Mouse (Mus musculus): ENCODE data around the gene Cobl.

Gene Cobl

GRCm38 (mm10) chr11:12227343-12227742 lies 237.4 kb downstream of the Cobl start:
- DNase-seq (ENCODE audit: low read depth, low spot score): no peak

GRCm38 (mm10) chr11:12219594-12220530 lies 244.9 kb downstream of the Cobl start:
- DNase-seq (ENCODE audit: low read depth, low spot score): peak; percentile 5

GRCm38 (mm10) chr11:12216897-12217296 lies 247.9 kb downstream of the Cobl start:
- DNase-seq (ENCODE audit: low read depth, low spot score): no peak

- DNase-seq (ENCODE audit: low read depth, low spot score): no peak
Observed at GRCm38 (mm10) chr11:12215582-12215981, 249.2 kb downstream of the Cobl start.

GRCm38 (mm10) chr11:12208574-12208973 lies 256.2 kb downstream of the Cobl start:
- no peak for DNase-seq (ENCODE audit: low read depth, low spot score)

- peak; percentile 3 for DNase-seq (ENCODE audit: low read depth, low spot score)
Observed at GRCm38 (mm10) chr11:12205201-12206161, 259.3 kb downstream of the Cobl start.

- peak; percentile 55 for DNase-seq (ENCODE audit: low read depth, low spot score)
Observed at GRCm38 (mm10) chr11:12199441-12199840, 265.3 kb downstream of the Cobl start.

GRCm38 (mm10) chr11:12198700-12199349 lies 265.9 kb downstream of the Cobl start:
- DNase-seq (ENCODE audit: low read depth, low spot score): peak; percentile 51

GRCm38 (mm10) chr11:12198017-12198416 lies 266.7 kb downstream of the Cobl start:
- no peak for DNase-seq (ENCODE audit: low read depth, low spot score)

GRCm38 (mm10) chr11:12197542-12197941 lies 267.2 kb downstream of the Cobl start:
- no peak for DNase-seq (ENCODE audit: low read depth, low spot score)

- DNase-seq (ENCODE audit: low read depth, low spot score): no peak
Observed at GRCm38 (mm10) chr11:12195390-12195789, 269.4 kb downstream of the Cobl start.

- peak; percentile 27 for DNase-seq (ENCODE audit: low read depth, low spot score)
Observed at GRCm38 (mm10) chr11:12193369-12193768, 271.4 kb downstream of the Cobl start.

GRCm38 (mm10) chr11:12191386-12191785 lies 273.4 kb downstream of the Cobl start:
- peak; percentile 76 for DNase-seq (ENCODE audit: low read depth, low spot score)

GRCm38 (mm10) chr11:12190417-12190816 lies 274.3 kb downstream of the Cobl start:
- no peak for DNase-seq (ENCODE audit: low read depth, low spot score)

Data from brain, adult 2 months (tissue).